Comparison of ENCODE assay signal across 7 mouse cellular contexts in genomic region chr5:74974061-74974581, GRCm38 (mm10).
DNase-seq lines count a peak whose midpoint lies in the region; ATAC-seq and TF ChIP-seq lines count a peak whose summit lies in the region.

No protein-coding gene starts in this region.

- no peak overlapping the region for H3K9ac ChIP-seq in forebrain, embryonic 12.5 days

- 57% methylated on average over 22 of the region's 22 CpGs for WGBS in heart, embryonic 10.5 days
- 55% methylated on average over 22 of the region's 22 CpGs for WGBS in forebrain, embryonic 12.5 days

- peak; percentile 65 for DNase-seq in embryo, embryonic 10.5 days (ENCODE audit: low spot score)
- no peak for DNase-seq in heart, embryonic 10.5 days (ENCODE audit: low spot score)
- peak; percentile 51 to 77 for DNase-seq in kidney, postnatal 25 days
- peak; percentile 49 to 81 for DNase-seq in lung, postnatal 4 days
- no peak for DNase-seq in left cerebral cortex, adult 2 months (ENCODE audit: extremely low spot score in 1 of 2, low spot score in 2 of 2)
- no peak for DNase-seq in left cerebral cortex, postnatal 14 days (ENCODE audit: low spot score in 2 of 2)

- ATAC-seq in forebrain, embryonic 12.5 days (ENCODE audit: low FRiP score), result no peak; the same call in 1 of the 2 replicates

- no peak overlapping the region for H3K4me2 ChIP-seq in forebrain, embryonic 12.5 days

- no peak overlapping the region for H3K4me3 ChIP-seq in heart, embryonic 10.5 days
- H3K4me3 ChIP-seq in left cerebral cortex, adult 2 months, result no peak overlapping the region
- no peak overlapping the region for H3K4me3 ChIP-seq in forebrain, embryonic 12.5 days (replicated peaks)

- peak overlapping the region; percentile 71 for H3K27ac ChIP-seq in heart, embryonic 10.5 days
- H3K27ac ChIP-seq in left cerebral cortex, adult 2 months, result no peak overlapping the region
- H3K27ac ChIP-seq in forebrain, embryonic 12.5 days, result no peak overlapping the region

- peaks cover 17% of the 10 kb centered on the region for H3K4me1 ChIP-seq in heart, embryonic 10.5 days
- H3K4me1 ChIP-seq in forebrain, embryonic 12.5 days, result peaks cover 9% of the 10 kb centered on the region

- TF ChIP-seq CTCF in left cerebral cortex, adult 2 months (IDR thresholded peaks at IDR 0.05), result no peak

- H3K27me3 ChIP-seq in heart, embryonic 10.5 days (ENCODE audit: insufficient read depth, poor library complexity, severe bottlenecking), result peaks cover 16% of the 10 kb centered on the region
- H3K27me3 ChIP-seq in forebrain, embryonic 12.5 days, result peaks cover 75% of the 10 kb centered on the region

- H3K9me3 ChIP-seq in heart, embryonic 10.5 days, result no peaks in the 10 kb centered on the region
- no peaks in the 10 kb centered on the region for H3K9me3 ChIP-seq in forebrain, embryonic 12.5 days

- intact Hi-C loops in left cerebral cortex, adult 2 months (cut with DNase I), result no loop called here
- intact Hi-C loops in left cerebral cortex, postnatal 14 days (cut with DNase I), result no loop called here

- H3K36me3 ChIP-seq in heart, embryonic 10.5 days, result no peaks in the 10 kb centered on the region
- no peaks in the 10 kb centered on the region for H3K36me3 ChIP-seq in forebrain, embryonic 12.5 days (replicated peaks)

Comparison
In these comparisons a context has a peak if more than half of its experiments do, and no peak if none do; other contexts are left out.
1. DNase-seq: peak in embryo, embryonic 10.5 days (single experiment), kidney, postnatal 25 days (2 of 2) and lung, postnatal 4 days (2 of 2); none in heart, embryonic 10.5 days (single experiment), left cerebral cortex, adult 2 months (0 of 2) and left cerebral cortex, postnatal 14 days (0 of 2).